Mouse (Mus musculus) left cerebral cortex, postnatal 10 days (tissue): ENCODE data around the gene Otud7b. TPM values are rescaled to one million over a fixed set of nuclear protein-coding genes. Genes with fewer than 3 reads are reported as not detected.

ENCODE experiments used
- DNase-seq, 2 experiments: peaks; one replicate each; pipeline ENCODE4 v3.0.0; 2021 to 2022; ENCODE audit warnings: low spot score in 2 of 2, mixed read lengths in 1 of 2; ENCODE audit errors: extremely low spot score in 1 of 2
- intact Hi-C: fragments of 180-260 bp; cut with DNase I; formaldehyde crosslinking; loops from one replicate; pipeline ENCODE4 v1.15.1; 2025
- total RNA-seq, 2 experiments: library from RNA; stranded (reverse); gene quantifications; 2 replicates each; pipeline ENCODE4 v1.2.3; 2021

Gene Otud7b
- total RNA-seq, 2 experiments from 2014 or later, result 13.4 to 17.6 TPM

GRCm38 (mm10) chr3:96118702-96119101 is 14.4 kb downstream of the Otud7b start:
- DNase-seq, result no peak
- intact Hi-C loops, result no loop called here

- DNase-seq, result no peak
- intact Hi-C loops, result no loop called here
Measured at GRCm38 (mm10) chr3:96124235-96124634, 19.9 kb downstream of the Otud7b start.

GRCm38 (mm10) chr3:96128128-96128527 is 23.8 kb downstream of the Otud7b start:
- intact Hi-C loops, result no loop called here

GRCm38 (mm10) chr3:96132478-96132877 is 28.2 kb downstream of the Otud7b start:
- no peak for DNase-seq
- intact Hi-C loops, result no loop called here

More at GRCm38 (mm10) chr3:96128128-96128527, 23.8 kb downstream of the Otud7b start:
- no peak for DNase-seq

GRCm38 (mm10) chr3:96133327-96133905 is 29.1 kb downstream of the Otud7b start:
- DNase-seq, result no peak
- intact Hi-C loops, result no loop called here

- intact Hi-C loops, result loop anchor here (5.0 kb wide), 1 partner anchor 33 kb away; the partner anchor contains the start of gene Otud7b
- no peak for DNase-seq
Measured at GRCm38 (mm10) chr3:96135011-96135410, 30.7 kb downstream of the Otud7b start.

- intact Hi-C loops, result loop anchor here (5.0 kb wide), 2 partner anchors 66 to 186 kb away; no protein-coding TSS in a partner anchor
- peak in 1 of 2 experiments; percentile 69 for DNase-seq
Measured at GRCm38 (mm10) chr3:96147950-96148349, 43.6 kb downstream of the Otud7b start.

GRCm38 (mm10) chr3:96151836-96152235 is 47.5 kb downstream of the Otud7b start:
- intact Hi-C loops, result no loop called here
- DNase-seq, result no peak

GRCm38 (mm10) chr3:96152611-96153010 is 48.3 kb downstream of the Otud7b start:
- intact Hi-C loops, result no loop called here
- no peak for DNase-seq

- DNase-seq, result no peak
- intact Hi-C loops, result no loop called here
Measured at GRCm38 (mm10) chr3:96155501-96155900, 51.2 kb downstream of the Otud7b start.

GRCm38 (mm10) chr3:96159820-96160219 is 55.5 kb downstream of the Otud7b start:
- intact Hi-C loops, result no loop called here
- DNase-seq, result no peak

GRCm38 (mm10) chr3:96160222-96160802 is 56.0 kb downstream of the Otud7b start:
- peak in 1 of 2 experiments; percentile 52 for DNase-seq
- intact Hi-C loops, result no loop called here

- intact Hi-C loops, result no loop called here
- DNase-seq, result peak in 1 of 2 experiments; percentile 66
Measured at GRCm38 (mm10) chr3:96160803-96161516, 56.6 kb downstream of the Otud7b start.

- intact Hi-C loops, result no loop called here
- peak in 1 of 2 experiments; percentile 47 for DNase-seq
Measured at GRCm38 (mm10) chr3:96161869-96162840, 57.8 kb downstream of the Otud7b start, which contains the start of gene Mtmr11. Mtmr11 (plus strand) TSS chr3:96162004.

- intact Hi-C loops, result no loop called here
- peak in 1 of 2 experiments; percentile 22 for DNase-seq
Measured at GRCm38 (mm10) chr3:96163040-96163439, 58.7 kb downstream of the Otud7b start.

GRCm38 (mm10) chr3:96168466-96169158 is 64.3 kb downstream of the Otud7b start:
- no peak for DNase-seq
- intact Hi-C loops, result no loop called here

GRCm38 (mm10) chr3:96170276-96170675 is 65.9 kb downstream of the Otud7b start:
- intact Hi-C loops, result no loop called here

GRCm38 (mm10) chr3:96170976-96171545 is 66.7 kb downstream of the Otud7b start:
- intact Hi-C loops, result no loop called here

More at GRCm38 (mm10) chr3:96170276-96170675, 65.9 kb downstream of the Otud7b start:
- DNase-seq, result no peak

More at GRCm38 (mm10) chr3:96170976-96171545, 66.7 kb downstream of the Otud7b start:
- no peak for DNase-seq
